Mouse (Mus musculus): ENCODE results near the gene Kif1a. TPM values are rescaled to one million over a fixed set of nuclear protein-coding genes. Genes with fewer than 3 reads are reported as not detected.

The Kif1a gene
- 1 to 10 TPM; 1.4 to 5.7 TPM for total RNA-seq (2021)
- long read RNA-seq, experiment 1, partial matches to known transcripts, result 0 of 1 reads
- long read RNA-seq, experiment 1, other reads (novel, unspliced or antisense), result 1 of 1 reads
- long read RNA-seq, experiment 2, result 0 reads

GRCm38 (mm10) chr1:93101571-93102061 lies at the start of gene Kif1a:
TSS of gene Kif1a (minus strand) at chr1:93101951.
- intact Hi-C loops (cut with DNase I; ENCODE audit: low total_unique reads), result no loop called here
- DNase-seq, result no peak

- intact Hi-C loops (cut with DNase I; ENCODE audit: low total_unique reads), result no loop called here
- no peak for DNase-seq
These were observed 49.3 kb upstream of the Kif1a start for GRCm38 (mm10) chr1:93150907-93151661.

DNA sequence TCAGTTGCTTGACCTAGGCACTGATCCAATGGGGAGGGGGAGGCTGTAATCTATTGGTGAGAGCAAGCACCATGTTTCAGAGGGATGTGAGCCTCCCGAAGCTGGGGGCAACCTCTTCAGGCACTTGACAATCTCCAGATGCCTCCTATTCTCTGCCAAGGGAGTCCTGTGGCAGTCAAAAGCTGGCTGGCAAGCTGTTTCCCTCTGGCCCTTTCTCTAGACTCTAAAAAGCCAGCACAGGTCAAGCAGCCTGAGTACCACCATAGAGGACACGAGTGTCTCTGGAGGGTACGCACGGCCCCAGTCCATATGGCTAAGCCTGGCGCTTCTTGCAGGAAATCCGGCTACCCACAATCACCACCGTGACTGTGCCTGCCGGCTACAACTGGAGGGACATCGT lies 42.4 kb upstream of the Kif1a start:
- intact Hi-C loops (cut with DNase I; ENCODE audit: low total_unique reads), result no loop called here
- no peak for DNase-seq

GRCm38 (mm10) chr1:93142871-93143270 lies 41.1 kb upstream of the Kif1a start:
- DNase-seq, result no peak
- intact Hi-C loops (cut with DNase I; ENCODE audit: low total_unique reads), result no loop called here

DNA sequence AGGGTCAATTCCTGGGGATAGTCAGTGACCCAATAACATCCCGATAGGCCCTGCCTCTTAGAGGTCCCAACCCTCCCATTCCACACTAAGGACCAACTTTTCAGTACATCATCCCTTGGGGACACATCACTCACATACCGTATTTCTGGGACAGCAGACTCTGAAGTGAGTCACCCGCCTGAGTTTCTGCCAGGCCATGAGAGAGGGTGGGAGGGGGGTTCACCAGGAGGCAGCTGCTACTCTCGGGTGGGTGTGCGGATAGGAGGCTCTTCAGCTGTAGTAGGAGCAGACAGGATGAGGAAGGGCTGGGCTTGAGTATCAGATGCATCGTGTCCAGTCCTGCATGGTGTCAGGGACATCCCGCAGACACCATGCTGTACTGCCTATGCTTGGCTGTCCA lies 38.0 kb upstream of the Kif1a start:
- intact Hi-C loops (cut with DNase I; ENCODE audit: low total_unique reads), result no loop called here
- DNase-seq, result peak; percentile 56

- intact Hi-C loops (cut with DNase I; ENCODE audit: low total_unique reads), result no loop called here
- DNase-seq, result no peak
These were observed 36.8 kb upstream of the Kif1a start for GRCm38 (mm10) chr1:93138534-93138933.

DNA sequence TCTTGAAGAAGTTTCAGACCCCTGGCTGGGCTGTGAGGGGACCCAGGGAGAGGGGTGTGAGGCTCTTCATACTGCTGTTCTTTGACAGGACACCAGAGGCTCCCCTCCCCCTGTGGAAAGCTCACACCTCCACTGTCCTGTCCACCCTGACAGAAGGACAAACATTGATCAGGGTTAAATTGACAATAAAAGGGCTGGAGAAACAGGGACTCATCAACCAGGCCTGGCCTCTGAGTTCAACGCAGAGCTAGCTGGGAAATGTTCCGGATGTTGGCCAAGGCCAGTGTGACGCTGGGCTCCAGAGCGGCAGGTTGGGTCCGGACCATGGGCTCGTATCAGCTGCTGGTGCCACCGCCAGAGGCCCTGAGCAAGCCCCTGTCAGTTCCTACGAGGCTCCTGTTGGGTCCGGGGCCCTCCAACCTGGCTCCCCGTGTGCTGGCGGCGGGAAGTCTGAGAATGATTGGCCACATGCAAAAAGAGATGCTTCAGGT lies 33.3 kb upstream of the Kif1a start, which contains the start of gene Agxt:
Agxt (plus strand) TSS at position 205 of the 491 bp plus-strand sequence.
- intact Hi-C loops (cut with DNase I; ENCODE audit: low total_unique reads), result no loop called here
- no peak for DNase-seq

DNA sequence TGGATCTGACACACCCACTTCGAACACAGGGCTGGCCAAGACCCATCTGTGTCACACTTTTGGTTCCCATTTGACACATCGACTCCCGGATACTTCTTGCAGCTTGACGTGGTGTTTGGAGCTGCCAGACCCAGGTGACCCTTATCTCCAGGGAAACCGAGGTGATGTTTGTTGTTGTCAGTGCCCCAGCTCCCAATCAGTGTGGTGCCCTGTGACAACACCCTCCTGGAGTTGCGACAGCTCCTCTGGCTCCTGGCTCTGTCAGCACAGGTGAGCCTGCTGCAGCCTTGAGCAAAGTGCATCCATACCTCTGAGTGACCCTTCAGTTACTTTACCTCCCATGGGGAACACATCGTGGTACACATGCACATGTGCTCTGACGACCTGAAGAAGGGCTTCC lies 30.9 kb upstream of the Kif1a start:
- intact Hi-C loops (cut with DNase I; ENCODE audit: low total_unique reads), result no loop called here
- no peak for DNase-seq

DNA sequence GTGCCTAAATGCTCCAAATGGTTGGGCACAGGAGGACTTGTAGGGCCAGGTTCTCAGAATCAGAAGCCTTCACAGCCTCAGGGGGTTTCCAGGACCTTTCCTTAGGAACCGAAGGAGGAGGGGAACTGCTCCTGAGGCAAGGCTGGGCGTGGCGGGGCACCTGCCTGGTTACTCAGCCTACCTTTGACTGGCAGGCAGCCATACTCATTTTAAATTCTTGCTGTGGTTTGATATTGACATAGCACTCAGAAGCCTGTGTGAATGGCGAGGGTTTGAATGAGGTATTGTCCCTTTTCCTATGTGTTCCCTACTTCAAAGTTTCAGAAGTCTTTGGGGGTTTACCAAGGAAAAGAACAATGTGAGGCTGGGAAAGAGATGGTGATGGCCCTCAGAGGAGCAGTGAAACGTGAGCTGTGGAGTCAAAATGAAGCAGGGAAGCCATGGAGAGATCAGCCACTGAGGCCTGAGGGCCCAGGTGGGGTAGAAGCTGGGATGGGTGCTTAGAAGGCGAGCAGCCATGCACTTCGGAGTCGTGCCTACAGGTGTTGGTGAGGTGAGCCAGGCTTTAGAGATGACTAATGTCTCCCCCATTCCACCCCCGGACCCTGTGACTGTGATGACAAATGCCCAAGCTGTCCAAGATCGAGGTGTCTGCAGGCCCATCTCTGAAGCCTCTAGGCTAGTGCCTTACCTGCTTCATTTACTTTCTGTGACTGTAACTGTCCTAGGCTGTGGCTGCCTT lies 28.7 kb upstream of the Kif1a start:
- no peak for DNase-seq
- intact Hi-C loops (cut with DNase I; ENCODE audit: low total_unique reads), result no loop called here

DNA sequence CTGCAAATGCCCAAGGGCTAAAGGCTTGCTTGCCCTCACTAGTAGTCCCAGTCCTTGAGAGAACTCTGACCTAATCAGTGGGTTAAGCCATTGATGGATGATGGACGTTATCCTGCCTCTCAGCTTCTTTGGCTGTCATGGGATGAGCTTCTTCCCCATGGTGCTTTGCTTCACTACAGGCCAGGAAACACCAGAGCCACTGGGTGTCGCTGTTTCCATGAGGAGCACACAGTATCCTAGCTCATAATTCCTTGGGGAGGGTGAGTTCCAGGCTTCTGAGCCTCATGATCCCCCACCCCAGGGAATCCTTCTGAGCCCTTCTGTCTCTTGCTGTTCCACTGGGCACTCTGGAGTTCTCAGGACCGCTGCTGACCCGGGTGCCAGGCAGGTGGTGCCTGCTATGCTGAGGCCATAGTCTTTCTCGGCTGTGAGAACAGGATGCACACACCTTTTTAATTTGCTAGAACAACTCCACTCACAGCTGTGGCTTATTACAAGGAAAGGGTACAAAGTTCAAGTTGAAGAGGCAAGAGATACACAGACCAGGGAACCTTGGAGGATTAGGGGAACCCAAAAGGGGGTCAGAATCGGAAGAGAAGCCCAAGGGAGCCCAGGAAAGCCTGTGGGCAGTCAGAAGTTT lies 27.1 kb upstream of the Kif1a start:
- DNase-seq, result peak; percentile 53
- intact Hi-C loops (cut with DNase I; ENCODE audit: low total_unique reads), result no loop called here

GRCm38 (mm10) chr1:93128209-93128608 lies 26.5 kb upstream of the Kif1a start:
- intact Hi-C loops (cut with DNase I; ENCODE audit: low total_unique reads), result no loop called here
- no peak for DNase-seq

- DNase-seq, result no peak
- intact Hi-C loops (cut with DNase I; ENCODE audit: low total_unique reads), result no loop called here
These were observed 23.5 kb upstream of the Kif1a start for GRCm38 (mm10) chr1:93125256-93125655.

DNA sequence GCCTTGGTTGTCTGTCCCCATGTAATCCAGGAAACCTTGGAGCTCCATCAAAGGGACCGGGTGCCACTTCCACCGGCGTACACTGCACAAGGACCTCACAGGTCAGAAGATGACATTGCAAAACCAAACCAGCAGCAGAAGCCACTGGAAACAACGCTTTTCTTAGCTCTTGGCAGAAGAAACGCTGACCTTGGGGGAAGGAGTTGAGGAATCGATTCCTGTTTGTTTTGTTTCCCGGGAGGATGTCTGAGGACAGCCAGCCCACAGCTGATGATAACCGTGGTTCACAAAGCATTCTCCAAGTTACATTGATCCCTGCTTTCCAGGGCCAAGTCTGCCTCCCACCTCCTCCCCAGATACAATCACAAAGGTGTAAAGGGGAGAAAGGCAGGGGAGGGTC lies 22.3 kb upstream of the Kif1a start:
- DNase-seq, result no peak
- intact Hi-C loops (cut with DNase I; ENCODE audit: low total_unique reads), result no loop called here

DNA sequence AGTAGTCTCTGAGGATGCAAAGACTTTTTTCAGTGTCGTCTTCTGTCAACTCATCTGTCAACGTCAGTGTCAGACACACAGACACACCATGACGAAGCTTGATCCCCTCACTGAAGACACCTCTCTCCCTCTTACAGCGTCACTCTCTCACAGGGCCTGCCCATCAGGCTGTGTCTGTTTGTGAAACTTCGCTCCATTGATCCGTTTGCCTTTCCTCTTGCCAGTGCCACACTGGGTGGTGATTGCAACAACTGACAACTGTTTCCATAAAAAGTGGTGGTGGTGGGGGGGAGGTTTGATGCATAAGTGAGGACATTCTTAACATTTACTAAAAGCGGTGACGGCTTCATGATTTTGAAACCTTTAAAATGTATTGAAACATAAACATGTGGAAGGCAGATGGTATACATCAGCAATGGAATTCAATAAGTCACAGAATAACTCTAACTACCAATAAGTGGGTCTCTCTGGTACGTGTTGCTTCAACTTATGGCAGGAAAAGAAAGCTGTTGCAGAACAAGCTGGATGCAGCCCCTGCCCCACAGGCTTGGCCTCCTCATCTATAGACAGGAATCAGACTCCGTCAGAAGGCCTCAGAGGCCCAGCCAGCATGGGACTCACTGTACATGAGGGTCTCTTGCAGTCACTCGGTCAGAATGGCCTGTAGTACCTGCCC lies 21.6 kb upstream of the Kif1a start:
- intact Hi-C loops (cut with DNase I; ENCODE audit: low total_unique reads), result no loop called here
- DNase-seq, result no peak

GRCm38 (mm10) chr1:93118816-93119215 lies 17.1 kb upstream of the Kif1a start:
- DNase-seq, result no peak
- intact Hi-C loops (cut with DNase I; ENCODE audit: low total_unique reads), result no loop called here

DNA sequence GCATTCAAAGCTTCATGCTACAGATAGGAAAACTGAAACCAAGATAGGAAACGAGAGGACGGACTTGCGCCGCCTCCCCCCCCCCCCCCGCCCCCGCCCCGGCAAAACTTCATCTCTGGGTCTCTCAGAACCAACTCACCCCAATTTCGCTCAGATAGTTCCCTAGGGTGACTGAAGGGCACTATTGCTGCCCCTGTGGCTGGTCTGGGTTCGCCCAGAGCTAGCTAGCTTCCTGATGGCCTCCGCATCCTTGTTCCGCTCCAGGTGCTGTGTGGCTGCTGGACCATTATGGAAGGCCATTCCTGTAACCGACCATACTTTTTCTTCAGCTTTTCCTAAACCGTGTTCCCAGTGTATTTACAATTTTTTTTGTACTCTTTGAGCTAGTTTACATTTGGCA lies 13.7 kb upstream of the Kif1a start:
- DNase-seq, result no peak
- intact Hi-C loops (cut with DNase I; ENCODE audit: low total_unique reads), result no loop called here

DNA sequence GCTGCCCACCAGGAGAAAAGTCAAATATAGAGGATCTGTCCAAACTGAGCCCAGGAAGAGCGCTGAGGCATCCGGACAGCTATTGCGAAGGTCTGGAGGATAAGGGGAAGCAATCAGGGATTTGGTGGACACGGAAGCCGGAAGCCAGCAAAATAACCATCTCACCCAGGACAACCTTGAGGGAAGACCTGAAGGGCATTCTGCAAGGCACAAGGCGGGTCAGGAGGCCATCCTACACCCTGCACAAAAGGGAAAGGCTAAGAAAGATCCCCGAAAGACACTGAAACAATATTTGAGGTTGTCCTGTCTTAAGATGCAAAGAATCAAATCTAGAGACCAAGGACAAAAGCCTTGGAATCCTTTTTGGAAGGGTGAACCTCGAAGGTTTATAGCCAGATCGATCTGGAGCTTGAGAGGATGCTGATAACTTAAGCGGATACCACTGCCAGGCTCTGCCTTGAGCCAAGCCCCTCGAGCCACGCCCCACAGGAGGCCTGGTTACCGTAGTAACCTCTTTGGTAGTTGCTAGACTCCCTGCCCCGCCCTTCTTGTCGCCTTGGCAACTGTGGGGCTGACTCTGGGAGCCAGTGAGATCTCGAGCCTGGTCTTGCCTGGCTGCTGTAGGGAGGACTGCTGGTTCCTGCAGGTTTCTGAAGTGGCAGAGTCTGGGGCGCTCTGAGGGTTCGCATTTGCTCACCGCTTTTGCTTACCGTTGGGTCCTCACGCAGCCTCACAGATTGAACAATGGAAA lies 13.1 kb upstream of the Kif1a start:
- DNase-seq, result peak; percentile 58
- intact Hi-C loops (cut with DNase I; ENCODE audit: low total_unique reads), result no loop called here

DNA sequence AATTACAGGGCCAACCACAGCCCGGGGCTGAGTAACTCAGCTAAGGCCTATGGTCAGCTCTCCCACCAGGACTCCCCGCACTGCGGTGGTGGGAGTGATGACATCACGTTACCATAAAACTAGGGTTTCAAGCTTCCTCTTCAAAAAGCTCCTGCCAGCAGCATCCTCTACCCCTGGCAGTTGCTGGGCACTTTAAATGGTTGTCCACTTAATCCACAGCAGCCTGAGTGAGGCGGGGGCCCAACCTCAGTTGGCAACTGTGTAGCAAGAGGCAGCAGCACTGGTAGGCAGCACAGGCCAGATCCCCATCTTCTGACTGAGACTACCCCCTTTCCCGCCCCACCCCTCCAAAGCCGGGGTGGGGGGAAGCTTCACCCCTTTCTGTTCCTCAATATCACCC lies 949 bp upstream of the Kif1a start:
- no peak for DNase-seq
- intact Hi-C loops (cut with DNase I; ENCODE audit: low total_unique reads), result no loop called here

All from gastrocnemius, postnatal 14 days (tissue).